Mouse (Mus musculus) spleen, adult 2 months (tissue): ENCODE measurements at regions not wholly inside any gene's neighbourhood (a gene's known extent, or its start where the extent isn't known, plus 50 kb on each side); places are given as distances from the start of the nearest gene placed in this dataset.

Experiments
- DNase-seq, 2 experiments: peaks; one replicate each; pipeline versions ENCODE4 v3.0.0 to v3.0.0-alpha.2; 2012 to 2021; ENCODE audit warnings: low spot score in 2 of 2, low read depth in 1 of 2
- H3K27ac ChIP-seq: fragments of 200-500 bp; 2 replicates; pipeline ENCODE4 v1.5.1; 2012; ENCODE audit warnings: low read length, inconsistent platforms; ENCODE audit not compliant: insufficient read depth
- H3K27me3 ChIP-seq: fragments of 200-500 bp; 2 replicates; pipeline ENCODE4 v1.6.1; 2012; ENCODE audit warnings: mild to moderate bottlenecking, moderate library complexity, low read length, inconsistent platforms; ENCODE audit not compliant: control insufficient read depth, insufficient read depth
- H3K36me3 ChIP-seq: fragments of 200-500 bp; 2 replicates; pipeline ENCODE4 v1.6.1; 2012; ENCODE audit warnings: mild to moderate bottlenecking, low read length, inconsistent platforms; ENCODE audit not compliant: control insufficient read depth, insufficient read depth
- H3K4me1 ChIP-seq: fragments of 200-500 bp; 2 replicates; pipeline ENCODE4 v1.6.1; 2011; ENCODE audit warnings: inconsistent platforms; ENCODE audit not compliant: control insufficient read depth, insufficient read depth, insufficient read length
- H3K4me3 ChIP-seq: fragments of 200-500 bp; 2 replicates; pipeline ENCODE4 v1.5.1; 2011; ENCODE audit warnings: mild to moderate bottlenecking, inconsistent platforms; ENCODE audit not compliant: insufficient read depth, insufficient read length; ENCODE audit errors: extremely low read depth
- CTCF ChIP-seq: fragments of 200-500 bp; IDR thresholded peaks from 2 replicates; pipeline ENCODE4 v1.5.1; 2011; ENCODE audit warnings: mild to moderate bottlenecking, inconsistent platforms; ENCODE audit not compliant: insufficient read depth, insufficient read length, insufficient replicate concordance; ENCODE audit errors: extremely low read depth
- POLR2A ChIP-seq: fragments of 200-500 bp; IDR thresholded peaks from 2 replicates; pipeline ENCODE4 v1.6.1; 2011; ENCODE audit warnings: low read depth, low read length, inconsistent platforms
- WGBS: fragments of 180-500 bp; shearing (Covaris S2); methylation state at CpG from one replicate; pipeline ENCODE4 v1.1.7; 2018; 5-methylcytosine and 5-hydroxymethylcytosine counted together

DNA sequence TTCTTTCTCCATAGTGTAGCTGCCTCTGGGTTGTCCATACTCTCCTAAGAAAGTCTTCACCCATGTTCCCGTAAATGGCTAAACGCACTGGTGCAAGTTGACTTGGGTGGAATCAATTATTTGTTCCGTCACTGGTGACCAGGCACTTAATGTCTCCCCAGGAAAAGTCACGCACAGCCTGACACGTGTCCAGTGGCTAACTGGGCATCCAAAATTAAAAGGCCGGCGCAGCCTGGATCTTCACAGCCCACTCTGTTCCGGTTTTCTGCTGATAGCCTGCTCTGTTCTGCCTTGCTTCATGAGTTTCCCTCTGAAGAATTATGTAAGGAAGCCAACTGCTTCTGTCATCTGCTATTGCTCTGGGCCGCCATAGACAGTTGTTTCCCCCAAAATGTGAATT, 81.3 kb upstream of the Rbms3 start:
- WGBS: 89% methylated on average over 9 of the region's 9 CpGs
- Histone ChIP-seq H3K27ac (no peak overlapping the region), H3K4me3 (no peak overlapping the region), H3K27me3 (no peaks in the 10 kb centered on the region), H3K4me1 (no peaks in the 10 kb centered on the region), H3K36me3 (no peaks in the 10 kb centered on the region)
- no peak for DNase-seq
- TF ChIP-seq POLR2A (no peak), CTCF (no peak)

DNA sequence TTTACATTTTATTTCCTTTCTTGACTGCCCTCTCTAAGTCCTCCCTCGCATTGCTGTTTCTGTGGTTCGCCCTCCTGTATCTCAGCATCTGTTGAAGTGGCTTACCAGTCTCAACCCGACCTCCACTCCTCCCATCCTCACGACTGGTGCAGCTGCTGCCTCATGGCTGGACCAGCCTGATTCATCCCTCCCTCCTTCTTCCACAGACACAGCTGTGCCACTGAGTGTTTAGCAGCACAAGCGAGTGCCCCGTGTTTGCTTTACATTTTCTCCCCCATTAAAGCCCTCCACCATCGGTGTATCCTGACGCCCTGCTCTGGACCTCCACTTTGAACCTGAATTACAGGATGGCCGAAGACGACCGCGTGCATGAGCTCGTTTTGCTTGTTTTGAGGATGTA, 80.0 kb upstream of the Rbms3 start:
- H3K4me3 ChIP-seq: no peak overlapping the region
- no peak for DNase-seq
- WGBS: 88% methylated on average over 13 of the region's 13 CpGs
- no peaks in the 10 kb centered on the region for H3K36me3 ChIP-seq
- H3K27ac ChIP-seq: no peak overlapping the region
- no peaks in the 10 kb centered on the region for H3K4me1 ChIP-seq
- TF ChIP-seq POLR2A (no peak), CTCF (no peak)
- no peaks in the 10 kb centered on the region for H3K27me3 ChIP-seq

DNA sequence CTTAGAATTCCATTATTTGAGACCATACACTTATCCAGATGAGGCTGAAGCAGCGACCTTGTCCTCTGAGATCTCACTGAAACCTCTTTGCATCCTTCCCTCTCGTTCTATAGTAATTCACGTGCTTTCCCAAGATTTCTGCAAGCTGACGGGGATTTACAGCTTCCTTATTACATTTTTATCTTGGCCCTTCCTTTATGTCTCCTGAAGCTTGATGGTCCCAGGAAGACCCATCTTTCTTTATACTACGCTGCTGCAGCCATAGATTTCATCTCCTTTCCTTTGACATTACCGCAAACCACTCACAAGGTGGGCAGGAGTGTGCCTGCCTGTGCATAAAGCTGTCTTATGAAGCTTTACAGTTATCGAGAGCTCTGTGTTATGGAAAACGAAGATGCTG, 63.3 kb upstream of the Rbms3 start:
- TF ChIP-seq CTCF: no peak
- TF ChIP-seq POLR2A: no peak
- H3K27ac ChIP-seq: no peak overlapping the region
- no peak for DNase-seq
- H3K36me3 ChIP-seq: no peaks in the 10 kb centered on the region
- no peaks in the 10 kb centered on the region for H3K4me1 ChIP-seq
- H3K27me3 ChIP-seq: no peaks in the 10 kb centered on the region
- H3K4me3 ChIP-seq: no peak overlapping the region
- 83% methylated on average over 8 of the region's 8 CpGs for WGBS

DNA sequence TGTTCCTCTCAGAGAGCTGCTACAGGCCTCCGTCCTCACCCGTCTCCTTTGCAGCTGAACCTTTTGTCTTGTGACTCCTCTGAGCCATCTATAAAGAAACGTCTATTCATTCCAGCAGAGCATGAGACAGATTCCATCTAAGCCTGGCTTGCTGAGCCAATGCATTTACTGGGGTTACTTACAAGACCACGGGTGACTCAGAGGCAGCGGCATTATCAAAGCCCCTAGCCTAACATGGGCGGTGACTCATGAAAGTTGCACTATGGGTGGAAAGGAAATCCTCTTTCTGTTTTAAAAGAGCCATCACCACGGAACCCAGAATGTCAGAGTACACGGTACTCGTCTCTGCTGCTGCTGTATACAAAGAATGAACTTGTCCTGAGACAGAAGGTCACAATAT, 62.8 kb upstream of the Rbms3 start:
- WGBS: 60% methylated on average over 9 of the region's 9 CpGs
- no peaks in the 10 kb centered on the region for H3K27me3 ChIP-seq
- TF ChIP-seq CTCF (no peak), POLR2A (no peak)
- no peak overlapping the region for H3K27ac ChIP-seq
- no peak for DNase-seq
- H3K36me3 ChIP-seq: no peaks in the 10 kb centered on the region
- no peak overlapping the region for H3K4me3 ChIP-seq
- no peaks in the 10 kb centered on the region for H3K4me1 ChIP-seq

DNA sequence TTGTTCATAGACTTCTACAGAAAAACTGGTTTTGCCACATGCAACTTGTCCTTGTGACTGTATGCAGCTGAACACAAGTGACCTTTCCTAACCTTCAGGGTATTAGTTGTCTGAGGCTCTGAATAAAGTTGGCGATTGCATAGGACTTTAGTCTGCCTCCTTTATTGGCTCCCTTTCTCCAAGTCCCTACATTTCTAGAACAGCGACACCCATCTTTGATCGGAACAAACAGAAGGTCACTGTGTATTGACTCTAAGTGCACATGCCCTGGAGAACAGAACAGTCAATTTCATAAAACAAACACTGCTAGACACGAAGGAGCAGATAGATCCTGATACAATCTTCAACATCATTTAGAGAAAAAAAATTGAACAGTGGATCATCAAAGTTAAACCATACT, 60.2 kb upstream of the Rbms3 start:
- no peak for DNase-seq
- H3K27ac ChIP-seq: no peak overlapping the region
- H3K36me3 ChIP-seq: no peaks in the 10 kb centered on the region
- 92% methylated on average over 4 of the region's 4 CpGs for WGBS
- H3K27me3 ChIP-seq: no peaks in the 10 kb centered on the region
- no peak for TF ChIP-seq CTCF
- no peak for TF ChIP-seq POLR2A
- no peaks in the 10 kb centered on the region for H3K4me1 ChIP-seq
- H3K4me3 ChIP-seq: no peak overlapping the region
